8 mouse cellular contexts compared by ENCODE assay signal in the genomic region with DNA sequence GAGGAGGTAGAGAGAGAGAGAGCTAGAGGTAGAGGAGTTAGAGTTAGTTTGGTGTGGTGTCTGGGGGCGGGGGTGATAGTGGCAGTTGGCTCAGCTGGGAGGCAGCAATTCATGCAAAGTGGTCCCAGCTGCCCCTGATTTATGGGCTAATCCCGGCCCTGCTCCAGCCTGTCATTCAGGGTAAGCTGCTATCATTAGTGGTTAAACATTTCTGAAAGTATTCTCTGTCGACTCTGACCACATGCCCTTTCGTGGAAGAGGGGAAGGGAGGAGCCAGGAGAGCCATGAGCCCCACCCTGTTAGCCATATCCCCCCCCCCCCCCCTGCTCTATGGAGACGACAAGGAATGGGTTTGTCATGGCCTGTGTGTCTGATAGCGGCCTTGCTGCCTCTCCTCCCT.
DNase-seq lines count a peak whose midpoint lies in the region; ATAC-seq lines count a peak whose summit lies in the region.

No protein-coding gene starts in this region.

- H3K4me1 ChIP-seq in forebrain, embryonic 14.5 days (ENCODE audit: control insufficient read depth, insufficient read depth, low read length) = no peaks in the 10 kb centered on the region
- peaks cover 27% of the 10 kb centered on the region for H3K4me1 ChIP-seq in neural tube, embryonic 13.5 days (replicated peaks)

- H3K36me3 ChIP-seq in forebrain, embryonic 14.5 days (ENCODE audit: control insufficient read depth, insufficient read depth, low read length) = peaks cover 11% of the 10 kb centered on the region; the same call in 1 of the 2 replicates
- peaks cover 22% of the 10 kb centered on the region for H3K36me3 ChIP-seq in neural tube, embryonic 13.5 days

- peak; percentile 60 for ATAC-seq in forebrain, embryonic 14.5 days
- ATAC-seq in neural tube, embryonic 13.5 days (ENCODE audit: low read depth) = peak; percentile 78

- no peak overlapping the region for H3K9ac ChIP-seq in forebrain, embryonic 14.5 days (ENCODE audit: low read length)
- no peak overlapping the region for H3K9ac ChIP-seq in neural tube, embryonic 13.5 days

- H3K27ac ChIP-seq in forebrain, embryonic 14.5 days (ENCODE audit: low read depth, low read length) = 0 out of 2 replicates have a peak overlapping the region, but pooled peaks have one; percentile 14
- H3K27ac ChIP-seq in neural tube, embryonic 13.5 days (replicated peaks) = peak overlapping the region; percentile 61

- 47% methylated on average over 6 of the region's 6 CpGs for WGBS in forebrain, embryonic 14.5 days
- WGBS in neural tube, embryonic 13.5 days = 9% methylated on average over 6 of the region's 6 CpGs

- no peak overlapping the region for H3K4me2 ChIP-seq in forebrain, embryonic 14.5 days (ENCODE audit: low read length)
- H3K4me2 ChIP-seq in neural tube, embryonic 13.5 days = no peak overlapping the region

- DNase-seq in left cerebral cortex, postnatal 4 days = peak; percentile 59
- DNase-seq in left cerebral cortex, postnatal 10 days (ENCODE audit: extremely low spot score in 1 of 2, low spot score in 2 of 2) = no peak
- DNase-seq in forebrain, embryonic 14.5 days (ENCODE audit: low spot score) = peak; percentile 35
- DNase-seq in kidney, postnatal 36 days = peak; percentile 19 to 33
- DNase-seq in left cerebral cortex, adult 9 months (ENCODE audit: low spot score in 2 of 2) = no peak
- DNase-seq in cerebellum, adult 9-10 months = no peak
- DNase-seq in left cerebral cortex, postnatal 25 days (ENCODE audit: low spot score in 2 of 2) = no peak

- no peak overlapping the region for H3K4me3 ChIP-seq in forebrain, embryonic 14.5 days (ENCODE audit: low read depth, low read length)
- H3K4me3 ChIP-seq in neural tube, embryonic 13.5 days = no peak overlapping the region

- intact Hi-C loops in left cerebral cortex, postnatal 4 days (cut with DNase I) = no loop called here
- intact Hi-C loops in left cerebral cortex, postnatal 10 days (cut with DNase I) = no loop called here
- intact Hi-C loops in left cerebral cortex, postnatal 25 days (cut with DNase I) = no loop called here

- no peaks in the 10 kb centered on the region for H3K9me3 ChIP-seq in forebrain, embryonic 14.5 days (replicated peaks; ENCODE audit: control insufficient read depth, low read length)
- no peaks in the 10 kb centered on the region for H3K9me3 ChIP-seq in neural tube, embryonic 13.5 days

- H3K27me3 ChIP-seq in forebrain, embryonic 14.5 days (replicated peaks; ENCODE audit: control insufficient read depth, insufficient read depth, low read length) = no peaks in the 10 kb centered on the region
- no peaks in the 10 kb centered on the region for H3K27me3 ChIP-seq in neural tube, embryonic 13.5 days

Comparison
In these comparisons a context has a peak if more than half of its experiments do, and no peak if none do; other contexts are left out.
1. DNase-seq: peak in left cerebral cortex, postnatal 4 days (single experiment), forebrain, embryonic 14.5 days (single experiment) and kidney, postnatal 36 days (2 of 2); none in left cerebral cortex, postnatal 10 days (0 of 2), left cerebral cortex, adult 9 months (0 of 2), cerebellum, adult 9-10 months (single experiment) and left cerebral cortex, postnatal 25 days (0 of 2).